Mouse (Mus musculus) MEL (cell line): Measurements from ENCODE around the gene Rap1b. TPM values are rescaled to one million over a fixed set of nuclear protein-coding genes. Genes with fewer than 3 reads are reported as not detected.

Experiments
- DNase-seq: peaks from one replicate; pipeline ENCODE4 v3.0.0; 2011; ENCODE audit warnings: low read depth, low spot score
- H3K27ac ChIP-seq: 2 replicates; pipeline ENCODE4 v1.5.1; 2012; ENCODE audit warnings: low read depth, mild to moderate bottlenecking, control low read depth, low read length, moderate library complexity; ENCODE audit not compliant: control insufficient read depth
- H3K27me3 ChIP-seq, 2 experiments: fragments of 150-350 bp in 1 of 2; sonication (generic) in 1 of 2; 2 replicates each; pipeline ENCODE4 v1.6.1; 2012; ENCODE audit warnings: low read length in 2 of 2, mild to moderate bottlenecking in 2 of 2, improper control_type of control experiment in 1 of 2, moderate library complexity in 1 of 2; ENCODE audit not compliant: insufficient read depth in 2 of 2, control insufficient read depth in 1 of 2
- H3K36me3 ChIP-seq, 2 experiments: 2 replicates each; pipeline ENCODE4 v1.6.1; 2012 to 2014; ENCODE audit warnings: low read length in 2 of 2, improper control_type of control experiment in 1 of 2, inconsistent platforms in 1 of 2, mild to moderate bottlenecking in 1 of 2; ENCODE audit not compliant: insufficient read depth in 2 of 2, control insufficient read depth in 1 of 2
- H3K4me1 ChIP-seq, 2 experiments: fragments of 150-350 bp in 1 of 2; sonication (generic) in 1 of 2; 2 replicates each; pipeline ENCODE4 v1.6.1; 2012; ENCODE audit warnings: low read length in 2 of 2, improper control_type of control experiment in 1 of 2, mild to moderate bottlenecking in 1 of 2; ENCODE audit not compliant: insufficient read depth in 2 of 2, control insufficient read depth in 1 of 2
- H3K4me3 ChIP-seq, 2 experiments: fragments of 150-350 bp in 1 of 2; sonication (generic) in 1 of 2; 2 replicates each; pipeline ENCODE4 v1.5.1; 2012; ENCODE audit warnings: low read depth in 2 of 2, low read length in 2 of 2, mild to moderate bottlenecking in 2 of 2, moderate library complexity in 2 of 2, control low read depth in 1 of 2, improper control_type of control experiment in 1 of 2; ENCODE audit not compliant: control insufficient read depth in 1 of 2, insufficient read depth in 1 of 2
- H3K79me2 ChIP-seq: 2 replicates; pipeline ENCODE4 v1.6.1; 2012; ENCODE audit warnings: mild to moderate bottlenecking, low read length, moderate library complexity; ENCODE audit not compliant: control insufficient read depth, poor library complexity, insufficient read depth
- H3K9ac ChIP-seq: 2 replicates; pipeline ENCODE4 v1.6.1; 2012; ENCODE audit warnings: low read depth, mild to moderate bottlenecking, control low read depth, low read length, moderate library complexity; ENCODE audit not compliant: control insufficient read depth, poor library complexity, severe bottlenecking
- H3K9me3 ChIP-seq: fragments of 150-350 bp; sonication (generic); replicated peaks from 2 replicates; pipeline ENCODE4 v1.6.1; 2012; ENCODE audit warnings: mild to moderate bottlenecking, low read length, improper control_type of control experiment, moderate library complexity; ENCODE audit not compliant: insufficient read depth
- CHD1 ChIP-seq: IDR thresholded peaks from 2 replicates; pipeline ENCODE4 v1.6.1; 2012; ENCODE audit warnings: low read depth, mild to moderate bottlenecking, inconsistent platforms, low read length, improper control_type of control experiment
- CTCF ChIP-seq, 3 experiments: IDR thresholded peaks in 2 of 3; conservative IDR thresholded peaks in 1 of 3; 2 replicates each; pipeline ENCODE4 v1.5.1; 2011 to 2012; ENCODE audit warnings: low read length in 3 of 3, low read depth in 2 of 3, mild to moderate bottlenecking in 2 of 3, improper control_type of control experiment in 1 of 3, inconsistent platforms in 1 of 3, mixed read lengths in 1 of 3, moderate library complexity in 1 of 3; ENCODE audit not compliant: control insufficient read depth in 1 of 3, insufficient read depth in 1 of 3, poor library complexity in 1 of 3, severe bottlenecking in 1 of 3
- E2F4 ChIP-seq: IDR thresholded peaks from 2 replicates; pipeline ENCODE4 v1.6.1; 2011; ENCODE audit warnings: low read depth, low read length, improper control_type of control experiment, borderline replicate concordance
- JUND ChIP-seq: IDR thresholded peaks from 2 replicates; pipeline ENCODE4 v1.6.1; 2011; ENCODE audit warnings: low read depth, mild to moderate bottlenecking, improper control_type of control experiment, low read length
- KAT2A ChIP-seq: conservative IDR thresholded peaks from 2 replicates; pipeline ENCODE4 v1.6.1; 2012; ENCODE audit warnings: low read depth, low read length, improper control_type of control experiment, inconsistent platforms
- MAFK ChIP-seq: IDR thresholded peaks from 2 replicates; pipeline ENCODE4 v1.6.1; 2011; ENCODE audit warnings: low read depth, mild to moderate bottlenecking, low read length, improper control_type of control experiment, borderline replicate concordance
- MAZ ChIP-seq: IDR thresholded peaks from 2 replicates; pipeline ENCODE4 v1.6.1; 2012; ENCODE audit warnings: low read depth, mild to moderate bottlenecking, inconsistent platforms, low read length, improper control_type of control experiment
- MXI1 ChIP-seq: IDR thresholded peaks from 2 replicates; pipeline ENCODE4 v1.6.1; 2011; ENCODE audit warnings: mild to moderate bottlenecking, low read depth, low read length, improper control_type of control experiment
- MYC ChIP-seq: IDR thresholded peaks from 2 replicates; pipeline ENCODE4 v1.6.1; 2011; ENCODE audit warnings: low read depth, mild to moderate bottlenecking, low read length, improper control_type of control experiment, moderate library complexity
- NELFE ChIP-seq: IDR thresholded peaks from 2 replicates; pipeline ENCODE4 v1.6.1; 2011; ENCODE audit warnings: low read depth, low read length, improper control_type of control experiment
- POLR2A ChIP-seq, 2 experiments: IDR thresholded peaks; 2 replicates each; pipeline ENCODE4 v1.6.1; 2011 to 2012; ENCODE audit warnings: low read length in 2 of 2, mild to moderate bottlenecking in 2 of 2, control low read depth in 1 of 2, improper control_type of control experiment in 1 of 2, low read depth in 1 of 2, moderate library complexity in 1 of 2; ENCODE audit not compliant: control insufficient read depth in 1 of 2, insufficient read depth in 1 of 2, poor library complexity in 1 of 2
- RAD21 ChIP-seq: IDR thresholded peaks from 2 replicates; pipeline ENCODE4 v1.6.1; 2011; ENCODE audit warnings: mild to moderate bottlenecking, low read depth, low read length, improper control_type of control experiment
- SIN3A ChIP-seq: IDR thresholded peaks from 2 replicates; pipeline ENCODE4 v1.6.1; 2012; ENCODE audit warnings: low read length, improper control_type of control experiment, inconsistent platforms
- TBP ChIP-seq: IDR thresholded peaks from 2 replicates; pipeline ENCODE4 v1.8.0; 2011; ENCODE audit warnings: low read depth, low read length, improper control_type of control experiment
- TCF12 ChIP-seq: IDR thresholded peaks from 2 replicates; pipeline ENCODE4 v1.6.1; 2014; ENCODE audit warnings: low read depth, mild to moderate bottlenecking, inconsistent platforms, low read length, improper control_type of control experiment, moderate library complexity
- UBTF ChIP-seq: IDR thresholded peaks from 2 replicates; pipeline ENCODE4 v1.6.1; 2012; ENCODE audit warnings: low read depth, mild to moderate bottlenecking, inconsistent platforms, low read length, improper control_type of control experiment, moderate library complexity, borderline replicate concordance; ENCODE audit not compliant: insufficient read depth
- USF1 ChIP-seq: IDR thresholded peaks from 2 replicates; pipeline ENCODE4 v1.6.1; 2014; ENCODE audit warnings: low read depth, mild to moderate bottlenecking, inconsistent platforms, low read length, improper control_type of control experiment, moderate library complexity
- USF2 ChIP-seq, 2 experiments: IDR thresholded peaks; 2 replicates each; pipeline ENCODE4 v1.6.1; 2011 to 2012; ENCODE audit warnings: improper control_type of control experiment in 2 of 2, low read length in 2 of 2, borderline replicate concordance in 1 of 2, inconsistent platforms in 1 of 2, low read depth in 1 of 2, mild to moderate bottlenecking in 1 of 2; ENCODE audit not compliant: insufficient read depth in 1 of 2
- ZKSCAN1 ChIP-seq: IDR thresholded peaks from 2 replicates; pipeline ENCODE4 v1.6.1; 2012; ENCODE audit warnings: low read depth, mild to moderate bottlenecking, inconsistent platforms, low read length, improper control_type of control experiment, moderate library complexity
- ZNF384 ChIP-seq: IDR thresholded peaks from 2 replicates; pipeline ENCODE4 v1.6.1; 2012; ENCODE audit warnings: low read depth, mild to moderate bottlenecking, inconsistent platforms, low read length, improper control_type of control experiment
- polyA plus RNA-seq, 2 experiments: library from polyadenylated mRNA; stranded (reverse) in 1 of 2; unstranded in 1 of 2; fragments of >175 nt in 1 of 2; fragments of >200 nt in 1 of 2; gene quantifications; 2 replicates each; pipeline versions ENCODE4 v1.2.1 to v1.2.4; 2012; ENCODE audit warnings: low replicate concordance in 2 of 2, low read depth in 1 of 2; ENCODE audit not compliant: insufficient read length in 2 of 2, insufficient read depth in 1 of 2, missing spikeins in 1 of 2
- total RNA-seq: library from RNA; depleted of rRNA; stranded (reverse); fragments of 300-350 nt; gene quantifications from 2 replicates; pipeline ENCODE4 v1.2.3, GENCODE M21; 2012

Rap1b gene
- total and polyA plus RNA-seq, 3 experiments = 42.3 to 89.1 (median 83.3) TPM

DNA sequence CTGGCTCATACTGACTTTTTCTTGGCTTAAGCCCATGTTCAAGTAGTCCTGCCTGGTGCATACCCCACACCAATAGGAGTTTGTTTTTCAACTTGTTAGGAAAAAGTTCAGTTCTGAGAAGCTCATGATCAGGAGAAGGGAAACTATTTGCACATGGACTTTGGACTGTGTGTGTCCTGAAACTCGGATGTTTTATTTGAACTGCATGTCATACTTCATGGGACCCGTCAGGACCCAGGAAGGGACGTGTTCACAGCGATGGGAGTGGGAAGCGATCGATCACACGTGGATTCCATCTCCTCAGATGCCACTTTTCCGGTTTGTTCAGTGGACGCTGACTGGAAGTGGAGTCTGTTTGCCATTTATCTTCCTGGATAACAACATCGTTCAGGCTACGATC, 46.0 kb downstream of the Rap1b start:
- no peaks in the 10 kb centered on the region for H3K27me3 ChIP-seq
- no peak overlapping the region for H3K27ac ChIP-seq
- H3K4me1 ChIP-seq = peaks cover 0 to 4% of the 10 kb centered on the region in 2 experiments; a peak in 2 of 4 replicates
- peaks cover 0 to 4% of the 10 kb centered on the region in 2 experiments; a peak in 2 of 4 replicates for H3K36me3 ChIP-seq
- H3K9me3 ChIP-seq = no peaks in the 10 kb centered on the region
- H3K9ac ChIP-seq = no peak overlapping the region
- no peaks in the 10 kb centered on the region; the same call in 1 of the 2 replicates for H3K79me2 ChIP-seq
- H3K4me3 ChIP-seq = no peak overlapping the region
- TF ChIP-seq MXI1 (no peak), RAD21 (no peak), JUND (no peak), CHD1 (no peak), MYC (no peak), UBTF (no peak), KAT2A (no peak), POLR2A (IDR thresholded peaks at IDR 0.05; ENCODE audit: control insufficient read depth in 1 of 2, insufficient read depth in 1 of 2, low read depth in 1 of 2, low read length in 2 of 2, poor library complexity in 1 of 2) (no peak), CTCF (IDR thresholded peaks at IDR 0.05 in 2 of 3, conservative IDR thresholded peaks at IDR 0.05 in 1 of 3; ENCODE audit: control insufficient read depth in 1 of 3, insufficient read depth in 1 of 3, low read depth in 2 of 3, low read length in 3 of 3, poor library complexity in 1 of 3, severe bottlenecking in 1 of 3) (no peak), SIN3A (no peak), USF1 (no peak), ZKSCAN1 (no peak), NELFE (no peak), TBP (no peak), TCF12 (no peak), E2F4 (no peak), USF2 (IDR thresholded peaks at IDR 0.05; ENCODE audit: borderline replicate concordance in 1 of 2, insufficient read depth in 1 of 2, low read depth in 1 of 2, low read length in 2 of 2) (no peak)
- no peak for DNase-seq

DNA sequence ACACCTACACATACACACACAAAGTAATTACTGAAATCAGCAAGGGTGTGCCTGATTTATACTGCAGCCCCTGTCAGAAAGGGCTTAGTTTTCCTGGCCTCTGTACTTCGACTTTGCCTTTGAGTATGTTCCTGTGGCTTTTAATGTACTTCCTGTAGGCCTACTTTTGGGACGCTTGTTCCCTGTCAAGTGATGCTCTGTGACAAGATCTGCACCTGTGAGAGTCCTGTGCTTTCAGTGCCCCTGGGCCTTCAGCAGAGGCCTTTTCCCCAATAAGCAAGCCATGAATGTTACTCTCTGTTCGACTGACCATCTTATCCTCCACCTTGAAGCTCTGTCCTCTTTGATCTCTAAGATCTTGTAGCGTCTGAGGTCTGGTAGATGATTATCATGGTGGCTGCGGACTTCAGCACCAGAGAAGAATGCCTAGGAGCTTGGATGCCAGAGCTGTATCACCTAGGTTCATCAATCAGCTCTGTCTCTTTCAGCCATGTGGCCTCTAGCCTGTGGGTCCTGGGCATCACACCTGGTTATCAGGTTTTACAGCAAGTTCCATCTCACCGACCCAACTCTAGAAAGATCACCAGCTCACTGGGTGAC, 47.3 kb downstream of the Rap1b start:
- H3K9ac ChIP-seq = no peak overlapping the region
- H3K27ac ChIP-seq = no peak overlapping the region
- H3K4me3 ChIP-seq = no peak overlapping the region
- peaks cover 0 to 5% of the 10 kb centered on the region in 2 experiments; a peak in 2 of 4 replicates for H3K36me3 ChIP-seq
- TF ChIP-seq ZNF384 = no peak
- no peak for TF ChIP-seq MAFK
- TF ChIP-seq MAZ = no peak
- DNase-seq = no peak
- H3K9me3 ChIP-seq = no peaks in the 10 kb centered on the region
- H3K27me3 ChIP-seq = no peaks in the 10 kb centered on the region
- no peaks in the 10 kb centered on the region for H3K79me2 ChIP-seq
- H3K4me1 ChIP-seq = peaks cover 0 to 6% of the 10 kb centered on the region in 2 experiments; a peak in 2 of 4 replicates
